Mouse (Mus musculus): ENCODE measurements around the gene Pou5f1. TPM values are rescaled to one million over a fixed set of nuclear protein-coding genes. Genes with fewer than 3 reads are reported as not detected.

The Pou5f1 gene
- total RNA-seq, 4 experiments from 2014 or later: 0.21 to 0.34 (median 0.23) TPM; not detected in 1

DNA sequence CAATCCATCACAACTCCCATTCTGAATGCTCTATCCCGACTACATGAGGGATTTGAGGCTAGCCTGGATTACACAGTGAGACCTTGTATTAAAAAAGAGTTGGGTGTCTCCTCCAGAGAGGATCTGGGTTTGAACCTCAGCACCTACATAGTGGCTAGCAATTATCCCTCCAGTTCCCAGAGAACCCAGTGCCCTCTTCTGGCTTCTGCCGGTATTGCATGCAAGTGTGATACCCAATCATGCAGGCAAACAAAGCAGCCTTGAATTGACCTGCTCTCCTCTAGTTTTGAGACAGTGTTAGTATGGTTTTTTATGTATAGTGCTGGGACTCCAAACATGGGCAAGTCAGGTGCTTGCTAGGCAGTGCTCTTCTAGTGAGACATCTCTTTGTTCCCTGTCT, 8.1 kb downstream of the Pou5f1 start:
- DNase-seq: peak; percentile 39

DNA sequence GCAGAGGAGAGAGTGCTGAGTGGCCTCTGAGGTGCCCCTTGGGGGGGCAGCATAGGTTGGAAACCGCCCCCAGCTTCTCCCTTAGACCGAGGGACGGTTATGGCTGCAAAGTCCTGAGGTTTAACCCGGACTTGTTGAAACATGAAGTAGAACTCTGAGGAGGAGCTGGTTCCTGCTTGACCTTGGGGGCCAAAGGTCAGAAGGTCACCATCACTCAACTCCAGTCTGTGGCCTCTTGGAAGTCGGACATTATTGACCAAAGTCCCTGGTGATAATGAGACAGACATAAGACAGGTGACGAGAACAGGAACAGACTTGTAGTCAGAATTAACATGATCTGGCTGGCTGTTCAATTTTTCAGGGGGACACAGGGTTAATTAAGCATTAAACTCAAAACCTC, 8.9 kb downstream of the Pou5f1 start:
- no peak for DNase-seq

DNA sequence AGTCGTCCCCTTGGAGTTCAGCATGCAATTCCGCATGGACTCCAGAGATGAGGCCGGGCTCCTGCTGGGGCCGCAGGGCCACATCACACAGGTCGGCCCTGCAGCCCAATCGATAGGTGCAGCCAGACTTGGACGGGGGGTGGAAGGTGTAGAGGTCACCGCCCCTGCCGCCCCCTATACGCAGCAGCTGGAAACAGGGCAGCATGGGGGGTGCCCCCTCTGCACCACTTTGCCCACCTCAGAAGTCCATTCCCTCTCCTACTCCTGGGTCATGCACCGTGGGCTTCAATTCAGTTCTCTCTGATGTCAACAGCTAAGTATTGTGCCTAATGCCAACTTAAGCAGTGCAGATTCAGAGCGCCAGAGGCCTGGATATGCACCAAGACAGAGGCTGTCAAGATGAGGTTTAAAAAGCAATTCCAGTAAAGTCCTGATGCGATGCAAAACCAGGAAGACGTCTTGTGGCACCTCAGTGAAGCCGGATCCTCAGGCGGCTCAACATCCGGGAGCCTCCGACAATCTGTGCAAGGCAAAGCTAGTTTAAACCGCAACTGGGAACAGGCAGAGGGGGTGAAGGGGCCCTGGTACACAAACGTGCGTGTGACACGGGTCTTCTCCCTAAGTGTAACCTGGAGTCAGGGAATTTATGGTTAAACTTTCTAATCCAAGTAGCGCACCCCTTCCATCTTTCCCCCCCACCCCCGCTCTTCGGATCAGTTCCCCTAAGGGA, 10.3 kb downstream of the Pou5f1 start:
- no peak for DNase-seq

DNA sequence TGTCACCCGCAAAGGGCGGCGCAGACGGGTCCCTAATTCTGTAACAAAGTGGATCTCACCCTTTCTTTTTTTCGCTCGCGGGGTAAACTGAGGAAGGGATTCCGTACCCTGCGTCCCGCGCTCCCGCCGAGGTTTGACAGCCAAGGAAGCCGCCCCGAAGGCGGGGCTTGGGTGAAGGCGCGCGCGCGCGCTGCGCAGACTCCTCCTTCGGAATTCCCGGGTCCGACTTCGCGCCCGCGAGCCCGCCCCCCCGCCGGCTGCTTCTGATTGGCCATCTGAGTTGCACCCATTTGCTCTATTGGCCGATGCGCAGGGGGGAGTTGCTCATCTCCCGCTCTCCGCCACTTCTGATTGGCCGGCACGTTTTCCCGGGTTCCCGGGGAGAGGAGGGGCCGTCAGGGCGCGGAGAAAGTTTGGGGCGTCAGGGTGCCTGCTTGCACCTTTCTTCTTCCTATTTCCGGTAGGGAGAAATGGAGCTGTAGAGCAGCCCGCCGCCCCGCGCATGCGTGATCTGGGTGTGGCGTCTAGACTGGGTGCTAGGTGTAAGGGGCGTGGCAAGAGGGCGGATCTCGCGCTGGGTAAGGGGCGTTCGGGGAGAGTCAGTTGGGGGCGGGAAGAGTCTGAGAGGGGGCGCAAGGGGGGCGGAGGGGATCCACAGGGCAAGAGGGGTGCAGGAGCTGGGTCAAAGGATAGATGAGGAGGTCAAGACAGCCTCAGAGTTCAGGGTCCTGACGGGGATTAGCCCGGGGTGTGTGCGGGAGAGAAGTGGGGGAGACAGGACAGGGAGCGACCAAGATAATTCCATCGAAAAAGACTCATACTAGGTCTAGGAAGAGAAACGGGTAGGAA, 11.1 kb downstream of the Pou5f1 start, which contains the start of the genes Tcf19 and Cchcr1:
TSS of gene Tcf19 (minus strand) at position 173 of the 849 bp plus-strand sequence.
TSS of gene Cchcr1 (plus strand) at position 449 of the 849 bp plus-strand sequence.
- DNase-seq: peak; percentile 98

DNA sequence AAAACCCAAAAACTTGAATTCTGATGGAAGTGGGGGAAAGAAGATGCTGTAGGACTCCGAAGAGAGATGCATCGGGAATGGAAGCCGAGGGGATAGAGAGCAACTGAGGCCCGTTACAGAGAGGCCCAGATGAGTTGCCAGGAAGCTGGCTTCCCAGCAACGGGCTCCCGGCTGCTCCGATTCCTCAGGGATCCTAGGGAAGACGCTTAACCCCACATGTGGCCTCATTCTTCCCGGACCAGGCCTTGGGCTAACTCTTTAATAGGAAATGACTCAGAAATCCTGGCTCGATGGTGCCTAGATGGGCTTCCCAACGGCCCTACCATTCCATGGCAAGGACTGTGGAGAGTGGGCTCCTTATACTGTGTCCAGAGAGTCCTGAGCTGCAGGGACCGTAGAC, 11.7 kb downstream of the Pou5f1 start:
- DNase-seq: no peak

DNA sequence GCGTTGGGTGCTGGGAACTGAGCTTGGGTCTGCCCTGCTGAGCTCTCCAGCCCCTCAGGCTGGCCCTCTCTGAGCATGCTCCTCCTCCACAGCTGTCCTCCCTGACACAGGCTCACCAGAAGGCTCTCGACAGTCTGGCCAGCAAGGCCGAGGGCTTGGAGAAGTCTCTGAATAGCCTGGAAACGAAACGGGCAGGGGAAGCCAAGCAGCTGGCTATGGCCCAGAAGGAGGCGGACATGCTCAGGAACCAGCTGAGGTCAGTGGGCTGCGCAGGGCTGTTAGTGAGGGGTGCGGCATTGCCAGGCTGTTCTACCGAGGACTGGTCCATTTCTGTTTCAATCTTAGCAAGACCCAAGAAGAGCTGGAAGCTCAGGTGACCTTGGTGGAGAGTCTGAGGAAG, 18.5 kb downstream of the Pou5f1 start:
- DNase-seq: no peak

DNA sequence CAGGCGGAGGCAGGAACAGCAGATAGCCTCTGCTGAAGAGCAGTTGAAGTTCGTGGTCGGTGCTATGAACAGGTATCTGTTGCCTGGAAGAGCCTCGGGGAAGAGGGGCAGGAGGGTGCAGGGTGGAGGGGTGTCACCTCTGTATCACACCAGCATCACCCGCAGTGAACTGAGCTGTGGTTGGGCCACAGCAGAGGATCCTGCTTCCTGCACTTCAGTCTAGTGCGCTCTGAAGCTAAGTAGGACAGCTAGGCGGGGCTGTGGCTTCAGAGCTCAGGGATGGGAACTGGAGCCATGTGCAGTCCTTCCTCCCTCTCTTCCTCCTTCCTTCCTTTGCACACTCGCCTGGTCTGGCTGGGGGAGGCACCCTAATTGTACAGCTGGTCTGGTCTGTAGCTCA, 20.8 kb downstream of the Pou5f1 start:
- DNase-seq: no peak

DNA sequence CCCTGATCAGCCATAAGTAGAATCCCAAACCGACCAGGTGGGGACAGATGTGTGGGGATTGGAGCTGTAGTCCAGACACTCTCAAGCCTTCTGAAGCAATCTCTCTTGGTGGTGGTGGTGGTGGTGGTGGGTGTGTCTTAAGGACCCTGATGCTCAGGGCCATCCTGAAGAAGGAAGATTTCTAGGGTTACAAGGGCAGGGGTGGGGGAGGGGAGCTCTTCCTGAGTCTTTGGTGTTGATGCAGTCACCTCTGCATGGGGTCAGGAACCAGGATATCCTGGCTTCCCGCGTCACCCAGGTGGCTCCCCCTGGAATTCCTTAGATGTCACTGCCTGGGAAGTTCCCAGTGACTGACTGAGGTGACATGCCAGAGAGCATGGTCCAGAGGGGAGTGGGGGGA, 26.5 kb downstream of the Pou5f1 start:
- no peak for DNase-seq

DNA sequence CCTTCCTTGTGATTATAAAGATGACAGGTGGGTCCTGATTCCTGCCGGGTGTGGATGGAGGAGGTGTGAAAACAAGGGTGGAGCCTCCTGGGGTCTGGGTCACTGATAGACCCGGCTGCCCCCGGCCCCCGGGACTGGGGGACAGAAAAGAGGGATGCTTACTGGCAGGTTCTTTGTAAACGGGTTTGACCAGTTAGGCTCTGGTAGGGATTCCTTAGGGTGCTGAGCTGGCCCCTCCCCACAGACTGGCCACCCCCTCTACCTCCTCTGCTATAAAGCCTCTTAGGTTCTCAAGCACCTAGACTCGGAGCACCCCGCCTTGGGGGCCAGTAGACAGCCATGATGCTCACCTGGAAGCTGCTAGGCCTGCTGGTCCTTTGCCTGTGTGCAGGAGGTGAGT, 27.1 kb downstream of the Pou5f1 start, which contains the start of gene Psors1c2:
TSS of gene Psors1c2 (plus strand) at position 301 of the 400 bp plus-strand sequence.
- DNase-seq: no peak

DNA sequence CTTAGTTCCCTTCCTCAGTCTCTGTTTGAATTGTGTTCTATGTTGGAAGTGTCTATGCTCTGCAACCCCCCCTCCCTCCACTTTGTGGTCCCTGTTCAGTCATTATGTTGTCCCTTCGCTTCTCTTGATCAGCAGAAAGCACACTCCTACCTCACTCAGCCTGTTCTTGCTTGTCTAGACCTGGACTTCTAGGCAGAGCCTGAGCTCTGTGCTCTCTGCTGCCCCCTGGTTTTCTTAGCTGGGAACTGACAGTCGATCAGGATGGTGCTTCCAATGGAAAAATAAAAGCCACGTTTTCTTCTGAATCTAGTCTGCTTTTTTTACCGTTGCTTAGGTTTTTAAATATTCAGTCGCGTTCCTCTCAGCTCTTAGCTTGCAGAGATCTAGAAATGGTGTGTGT, 28.5 kb downstream of the Pou5f1 start:
- DNase-seq: no peak

DNA sequence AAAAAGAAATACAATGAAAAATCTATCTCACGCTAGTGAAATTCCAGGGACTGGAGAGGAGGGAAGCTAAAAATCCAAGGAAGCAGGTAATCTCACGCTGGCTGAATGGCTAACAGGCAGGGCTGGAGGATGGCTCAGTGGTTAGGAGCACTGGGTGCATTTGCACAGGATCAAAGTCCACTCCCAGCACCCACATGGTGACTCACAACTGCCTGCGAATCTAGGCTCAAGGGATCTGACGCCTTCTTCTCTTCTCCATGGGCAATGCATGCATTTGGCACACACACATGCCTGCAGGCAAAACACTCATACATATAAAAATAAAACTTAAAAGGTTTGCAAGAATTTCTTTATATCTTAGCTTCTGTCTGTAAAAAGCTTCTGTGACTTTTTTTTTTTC, 31.6 kb downstream of the Pou5f1 start:
- no peak for DNase-seq

DNA sequence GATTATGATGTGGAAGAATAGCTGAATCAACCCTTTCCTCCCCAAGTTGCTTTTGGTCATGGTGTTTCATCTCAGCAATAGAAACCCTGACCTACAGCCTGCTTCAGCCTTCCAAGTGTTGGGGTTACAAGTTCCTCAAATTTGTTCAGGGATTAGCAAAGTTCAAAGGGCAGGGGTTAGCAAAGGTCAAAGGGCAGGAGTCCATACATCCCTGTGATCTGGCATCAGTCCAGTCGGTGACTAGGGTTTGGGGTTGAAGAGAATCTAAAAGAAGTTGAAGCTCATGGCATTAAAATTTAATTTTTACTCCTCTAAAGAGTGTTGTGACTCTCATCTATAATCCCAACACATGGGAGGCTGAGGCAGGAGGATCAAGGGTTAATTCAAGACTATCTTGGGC, 32.7 kb downstream of the Pou5f1 start:
- no peak for DNase-seq

DNA sequence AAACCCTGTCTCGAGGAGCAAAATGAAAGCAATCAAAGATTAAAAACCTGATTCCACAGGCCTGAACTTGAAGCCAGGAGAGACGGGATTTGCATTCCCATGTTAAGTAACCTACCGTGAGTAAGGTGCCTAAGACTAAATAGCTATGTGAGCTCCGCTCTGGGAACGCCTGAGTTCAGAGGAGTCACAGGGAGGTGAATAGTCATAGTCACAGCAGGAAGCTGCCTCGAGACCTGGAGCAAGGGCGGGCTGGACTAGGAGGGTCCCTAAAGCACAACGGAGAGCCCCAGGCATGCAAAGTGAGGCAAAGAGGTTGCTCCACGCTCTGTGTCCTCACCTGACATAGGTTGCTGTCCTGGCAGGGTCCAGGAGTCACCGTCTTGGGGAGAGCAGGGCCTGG, 33.7 kb downstream of the Pou5f1 start:
- DNase-seq: no peak

DNA sequence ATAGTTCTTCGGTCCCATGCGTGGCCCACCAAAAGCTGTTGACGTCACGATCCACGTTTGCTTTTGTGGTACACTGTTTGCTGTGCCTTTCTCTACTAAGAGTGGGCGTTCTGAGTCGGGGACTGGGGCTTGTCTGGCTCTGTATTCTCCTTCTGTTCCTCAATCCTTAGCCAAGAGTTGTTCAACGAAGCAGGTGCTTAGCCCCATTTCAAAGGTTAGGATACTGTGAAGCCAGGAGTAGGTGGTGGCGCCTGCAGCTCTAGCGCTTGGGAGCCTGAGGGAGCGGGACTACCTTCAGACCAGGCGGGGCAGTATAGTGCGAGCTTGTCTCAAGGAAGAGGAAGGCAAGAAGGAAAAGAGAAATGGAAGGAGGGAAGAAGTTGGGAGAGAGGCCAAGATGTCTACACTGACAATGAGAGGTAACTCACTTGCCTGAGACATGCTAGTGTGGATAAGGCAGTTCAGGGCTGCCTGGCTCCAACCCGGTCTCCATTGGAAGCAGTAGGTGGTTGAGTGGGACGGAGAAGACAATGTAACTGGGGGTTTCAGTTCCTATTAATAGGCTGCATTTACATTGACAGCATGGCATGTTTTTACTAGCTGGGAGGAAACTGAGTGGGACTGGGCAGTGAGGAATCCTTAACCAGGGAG, 37.1 kb downstream of the Pou5f1 start:
- DNase-seq: no peak

DNA sequence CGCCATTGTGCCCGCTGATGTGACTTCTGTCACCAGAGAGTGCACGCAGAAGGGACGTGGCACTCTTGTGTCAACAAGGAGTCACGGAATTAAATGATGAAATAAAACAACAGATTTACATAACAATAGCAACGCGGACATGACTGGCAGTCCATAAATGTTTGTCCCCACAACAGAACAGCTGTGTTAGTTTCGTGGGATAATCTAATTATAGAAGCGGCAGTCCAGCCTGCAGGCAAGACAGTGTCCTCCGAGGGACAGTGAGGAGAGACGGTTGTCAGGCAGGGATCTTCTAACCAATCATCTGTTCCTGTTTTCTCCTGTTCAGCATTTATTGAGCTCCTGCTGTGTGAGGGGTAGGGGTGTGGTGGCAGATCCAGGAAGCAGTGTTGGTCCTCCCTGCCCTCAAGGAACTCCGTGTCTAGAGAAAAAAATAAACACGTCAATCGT, 37.6 kb downstream of the Pou5f1 start:
- no peak for DNase-seq

DNA sequence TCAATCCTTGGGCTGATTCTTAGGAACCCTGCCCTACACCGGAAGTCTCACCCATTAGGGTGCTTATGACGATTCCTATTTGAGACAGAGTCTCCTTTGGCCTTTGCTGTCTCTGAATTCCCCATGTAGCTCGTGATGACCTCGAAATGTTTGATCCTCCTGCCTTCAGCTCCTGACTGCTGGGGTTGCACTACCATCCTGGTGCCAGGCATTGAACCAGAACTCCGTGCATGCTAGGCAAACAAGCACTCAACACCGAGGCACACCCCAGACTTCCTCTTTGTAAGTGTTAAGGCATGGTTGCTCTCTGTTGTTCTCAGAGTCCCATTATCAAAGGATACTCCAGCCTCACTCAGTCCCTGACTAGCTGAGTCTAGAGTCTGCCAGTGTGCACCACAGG, 38.2 kb downstream of the Pou5f1 start:
- no peak for DNase-seq

DNA sequence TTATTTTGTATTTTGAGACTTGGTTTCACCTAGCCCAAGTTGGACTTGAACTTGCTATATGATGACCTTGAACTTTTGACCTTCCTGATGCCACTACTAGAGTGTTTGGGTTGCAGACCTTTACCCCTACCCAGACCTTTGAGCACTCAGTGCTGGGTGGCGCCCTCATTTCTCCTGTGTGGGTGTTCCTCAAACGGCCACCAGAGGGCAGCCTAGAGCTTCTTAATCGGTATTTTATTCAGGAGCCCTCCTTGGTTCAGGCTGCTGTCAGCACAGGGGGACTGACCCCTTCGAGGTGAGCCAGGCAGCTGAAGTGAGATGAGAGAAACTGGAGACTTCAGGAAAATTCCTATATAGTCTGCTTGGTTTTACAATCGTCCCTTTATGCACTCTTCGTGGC, 38.9 kb downstream of the Pou5f1 start:
- DNase-seq: no peak

DNA sequence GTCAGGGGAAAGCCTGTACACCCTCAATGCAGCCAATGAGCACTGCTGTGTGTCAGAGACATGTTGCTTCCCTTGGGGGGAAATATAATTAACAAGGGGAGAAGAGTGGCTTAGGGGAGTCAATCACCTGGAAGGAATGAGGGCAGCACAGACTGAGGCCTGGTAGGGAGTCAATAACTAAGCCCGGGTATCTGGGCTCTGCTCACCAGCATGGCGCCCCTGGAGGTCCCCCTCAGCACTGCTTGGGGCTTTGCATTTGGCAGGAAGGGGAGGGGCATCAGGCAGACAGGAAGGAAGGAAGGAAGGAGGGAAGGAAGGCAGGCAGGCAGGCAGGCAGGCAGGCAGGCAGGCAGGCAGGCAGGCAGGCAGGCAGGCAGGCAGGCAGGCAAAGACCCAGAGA, 41.6 kb downstream of the Pou5f1 start:
- DNase-seq: no peak

DNA sequence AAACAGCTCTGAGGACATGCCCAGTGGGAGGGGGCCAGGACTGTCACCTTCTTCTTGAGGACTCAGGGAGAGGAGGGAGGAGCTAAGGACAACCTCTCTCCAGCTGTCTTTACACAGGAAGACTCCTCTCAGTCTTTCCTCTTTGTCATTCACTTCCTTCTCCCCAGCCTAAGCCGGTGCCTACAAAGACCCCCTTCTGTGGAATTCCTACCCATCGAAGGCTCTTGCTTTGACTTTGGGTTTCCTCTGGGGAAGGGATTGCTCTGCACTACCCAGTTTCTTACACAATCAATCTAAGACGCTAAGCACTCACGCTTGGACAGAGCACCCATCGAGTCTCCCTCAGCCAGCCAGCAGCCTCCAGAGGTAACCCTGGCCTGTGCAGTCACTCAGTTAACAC, 42.8 kb downstream of the Pou5f1 start:
- no peak for DNase-seq

DNA sequence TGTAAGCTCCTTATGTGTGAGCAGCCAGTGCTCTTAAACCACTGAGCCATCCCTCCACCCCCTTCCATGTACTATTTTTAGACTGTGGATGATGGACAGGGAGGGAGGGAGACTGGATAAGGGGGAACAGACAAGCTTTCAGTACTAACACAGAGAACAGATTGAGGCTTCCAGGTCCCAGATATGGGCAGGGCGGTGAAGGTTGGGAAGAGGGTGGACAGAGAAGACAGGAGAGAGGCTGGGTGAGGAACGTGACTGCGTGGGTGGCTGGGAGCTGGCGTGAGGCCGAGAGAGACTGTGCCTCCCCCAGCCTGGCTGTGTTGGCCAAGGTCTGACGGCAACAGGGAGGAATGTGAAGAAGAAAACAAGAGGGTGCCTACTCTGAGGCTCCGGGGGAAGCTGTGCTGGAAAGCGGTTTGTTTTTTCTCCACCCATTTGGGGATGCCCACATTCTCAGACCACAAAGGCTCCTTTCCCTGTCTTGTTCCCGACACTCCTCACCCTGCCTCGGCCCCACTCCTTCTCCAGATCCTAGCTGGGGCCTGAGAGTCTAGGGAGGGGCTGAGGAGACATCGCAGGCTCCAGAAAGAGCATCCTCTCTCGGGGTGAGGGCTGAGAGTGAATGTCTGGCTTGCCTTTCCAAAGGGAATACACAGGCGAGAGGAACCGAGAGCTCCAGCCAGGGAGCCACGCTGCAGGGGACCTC, 43.8 kb downstream of the Pou5f1 start:
- DNase-seq: peak; percentile 78

DNA sequence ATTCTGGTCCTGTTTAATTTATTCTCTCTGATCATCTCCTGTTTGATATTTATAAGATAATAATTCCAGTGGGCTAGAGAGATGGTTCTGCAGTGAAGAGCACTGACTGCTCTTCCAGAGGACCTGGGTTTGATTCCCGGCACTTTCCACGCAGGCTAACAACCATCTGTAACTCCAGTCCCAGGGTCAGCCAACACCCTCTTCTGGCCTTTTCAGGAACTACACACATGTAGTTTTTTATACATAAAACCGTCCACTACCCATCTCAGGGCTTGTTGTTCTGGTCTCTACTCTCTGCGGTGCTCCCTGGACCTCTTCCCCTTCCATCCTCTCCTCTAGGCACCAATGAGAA, 44.3 kb downstream of the Pou5f1 start:
- no peak for DNase-seq

DNA sequence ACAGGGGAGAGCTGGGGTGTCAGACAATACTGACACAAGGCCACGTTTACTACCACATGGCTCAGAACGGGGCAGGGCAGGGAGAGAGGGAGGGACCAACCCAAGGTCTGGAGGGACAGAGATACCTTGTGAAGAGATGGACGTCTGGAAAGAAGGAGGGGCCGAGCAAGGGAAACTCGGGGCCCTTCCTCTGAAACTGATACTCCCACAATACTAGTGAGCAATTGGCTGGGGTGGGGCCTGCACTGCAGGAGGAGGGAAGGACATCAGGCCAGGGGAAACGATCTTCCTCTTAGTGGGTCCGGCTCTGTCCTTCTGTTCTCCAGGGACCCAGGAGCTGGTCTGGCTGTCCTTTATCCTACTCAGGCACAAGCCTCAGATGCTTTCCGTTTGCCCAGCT, 45.1 kb downstream of the Pou5f1 start:
- DNase-seq: no peak

Measured in adrenal gland, adult 8-10 months (tissue).